Mouse (Mus musculus) myocyte (in vitro differentiated cells): Measurements from ENCODE around the gene Vsir.

Experiments
- CEBPB ChIP-seq: IDR thresholded peaks from 2 replicates; pipeline ENCODE4 v1.6.1; 2011; ENCODE audit warnings: mild to moderate bottlenecking, moderate library complexity; ENCODE audit not compliant: poor library complexity, insufficient read depth, severe bottlenecking
- E2F4 ChIP-seq: IDR thresholded peaks from one replicate; pipeline ENCODE4 v1.6.1; 2011; ENCODE audit warnings: mild to moderate bottlenecking, control low read depth, moderate library complexity; ENCODE audit not compliant: insufficient read depth
- MAX ChIP-seq: IDR thresholded peaks from one replicate; pipeline ENCODE4 v1.6.1; 2011; ENCODE audit warnings: low read depth, mild to moderate bottlenecking, control low read depth
- MYOG ChIP-seq, 3 experiments: IDR thresholded peaks; one replicate each; pipeline ENCODE4 v1.6.1; 2011; ENCODE audit warnings: control low read depth in 2 of 3, low read depth in 2 of 3, mild to moderate bottlenecking in 2 of 3; ENCODE audit not compliant: insufficient read length in 2 of 3, control insufficient read depth in 1 of 3, insufficient read depth in 1 of 3
- POLR2A ChIP-seq: IDR thresholded peaks from one replicate; pipeline ENCODE4 v1.6.1; 2011; ENCODE audit warnings: low read depth, mild to moderate bottlenecking, control low read depth, moderate library complexity; ENCODE audit not compliant: insufficient read length
- POLR2AphosphoS2 ChIP-seq: IDR thresholded peaks from one replicate; pipeline ENCODE4 v1.6.1; 2011; ENCODE audit warnings: low read depth, control low read depth; ENCODE audit not compliant: insufficient read length
- REST ChIP-seq: IDR thresholded peaks from one replicate; pipeline ENCODE4 v1.6.1; 2011; ENCODE audit warnings: mild to moderate bottlenecking, control low read depth, moderate library complexity; ENCODE audit not compliant: insufficient read depth, insufficient read length
- TCF12 ChIP-seq: IDR thresholded peaks from one replicate; pipeline ENCODE4 v1.6.1; 2011; ENCODE audit warnings: mild to moderate bottlenecking, control low read depth; ENCODE audit not compliant: poor library complexity, insufficient read depth, severe bottlenecking
- TCF3 ChIP-seq: IDR thresholded peaks from one replicate; pipeline ENCODE4 v1.6.1; 2011; ENCODE audit warnings: low read depth, control low read depth; ENCODE audit not compliant: insufficient read length
- USF1 ChIP-seq: IDR thresholded peaks from one replicate; pipeline ENCODE4 v1.6.1; 2011; ENCODE audit warnings: low read depth, mild to moderate bottlenecking, control low read depth, moderate library complexity

GRCm38 (mm10) chr10:60354881-60355677 is 8.4 kb downstream of the Vsir start:
- TF ChIP-seq USF1 (no peak), MYOG (IDR thresholded peaks at IDR 0.05; ENCODE audit: control insufficient read depth in 1 of 3, insufficient read depth in 1 of 3, insufficient read length in 2 of 3, low read depth in 2 of 3) (no peak), MAX (no peak), POLR2A (no peak), CEBPB (no peak), TCF3 (no peak), TCF12 (no peak), POLR2AphosphoS2 (no peak), REST (no peak), E2F4 (no peak)
